Mouse (Mus musculus) adrenal gland, postnatal 14 days (tissue): Measurements from ENCODE around the gene Hcn1. TPM values are rescaled to one million over a fixed set of nuclear protein-coding genes. Genes with fewer than 3 reads are reported as not detected.

Source experiments
- DNase-seq: peaks from one replicate; pipeline ENCODE4 v3.0.0; 2021; ENCODE audit warnings: mixed read lengths
- long read RNA-seq, 2 experiments: library from polyadenylated mRNA; stranded (forward); transcript quantifications; one replicate each; pipeline ENCODE4 v2.0.0; 2021
- total RNA-seq: library from RNA; stranded (reverse); gene quantifications from 2 replicates; pipeline ENCODE4 v1.2.3, GENCODE M21; 2021

The Hcn1 gene
- 0.11 TPM in 2 replicates for total RNA-seq
- long read RNA-seq, experiment 1, result 0 reads
- long read RNA-seq, experiment 2, result 0 reads

DNA sequence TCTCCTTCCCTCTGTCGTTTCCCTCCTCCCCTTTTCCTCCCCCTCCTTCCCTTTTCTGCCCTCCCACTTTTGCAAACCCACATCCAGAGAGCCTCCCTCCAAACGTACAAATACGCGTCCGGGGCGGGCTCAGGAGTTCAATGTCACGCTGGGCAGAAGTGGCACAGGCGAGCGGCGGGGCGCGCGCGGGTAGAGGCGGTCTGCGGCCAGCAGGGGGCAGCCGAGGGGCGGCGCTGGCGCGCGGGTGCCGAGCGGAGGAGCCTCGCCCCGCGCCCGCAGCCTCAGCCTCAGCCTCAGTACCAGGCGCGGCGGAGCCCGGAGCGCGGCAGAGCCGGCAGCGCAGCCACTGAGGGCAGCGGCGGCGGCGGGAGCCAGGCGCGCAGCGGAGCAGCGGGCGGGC, at the start of gene Hcn1:
Hcn1 (plus strand) TSS at position 140 of the 400 bp plus-strand sequence.
- peak; percentile 85 for DNase-seq

GRCm38 (mm10) chr13:117567251-117567650, 34.9 kb upstream of the Hcn1 start:
- no peak for DNase-seq

GRCm38 (mm10) chr13:117571747-117572146, 30.4 kb upstream of the Hcn1 start:
- no peak for DNase-seq

DNA sequence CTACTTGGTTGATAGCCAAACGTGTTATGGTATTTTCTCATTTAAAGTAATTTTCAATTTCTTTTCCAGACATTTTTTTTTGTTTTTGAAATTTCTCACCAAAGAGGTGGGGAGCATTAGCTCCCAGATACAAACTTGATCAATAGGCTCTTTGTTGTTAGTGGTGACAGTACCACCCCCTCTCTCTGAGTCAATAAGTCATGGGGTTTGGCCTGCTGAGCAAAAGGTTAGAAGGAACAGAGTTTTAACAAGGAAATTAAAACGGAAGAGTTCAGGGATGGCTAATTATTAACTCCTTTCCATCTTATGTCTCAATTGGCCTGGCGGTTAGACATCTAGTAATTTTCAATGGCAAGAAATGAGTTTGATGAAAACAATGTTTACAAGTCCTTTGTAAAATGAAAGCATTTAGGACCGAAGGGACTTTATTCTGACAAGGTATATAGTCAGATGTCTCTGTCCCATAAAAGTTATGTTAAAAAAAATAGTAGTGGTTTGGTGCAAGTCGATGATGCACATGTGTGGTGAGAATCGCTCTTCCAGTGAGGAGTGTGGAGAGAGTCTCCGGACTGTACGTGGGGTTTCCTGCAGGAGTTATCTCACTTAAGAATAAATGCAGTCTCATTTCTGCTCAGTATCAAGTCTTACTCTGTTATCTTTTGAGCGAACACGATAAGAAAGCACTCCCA, 7.5 kb upstream of the Hcn1 start:
- no peak for DNase-seq

DNA sequence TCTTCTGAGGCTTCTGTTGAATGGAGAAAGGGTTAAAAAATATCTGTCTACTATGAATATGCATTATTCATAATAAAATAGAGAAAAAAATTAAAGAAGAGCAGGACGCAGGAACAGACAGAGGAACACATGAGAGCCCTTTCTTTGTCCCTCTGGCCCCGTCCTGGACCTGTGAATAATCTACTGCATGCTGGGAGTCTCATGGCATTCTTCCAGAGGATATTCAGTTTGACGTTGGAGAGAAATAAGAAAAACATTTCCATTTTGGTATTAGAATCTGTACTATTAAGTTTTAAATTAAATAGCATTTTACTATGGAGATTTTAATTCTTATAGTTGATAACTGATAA, 7.0 kb upstream of the Hcn1 start:
- DNase-seq, result no peak

DNA sequence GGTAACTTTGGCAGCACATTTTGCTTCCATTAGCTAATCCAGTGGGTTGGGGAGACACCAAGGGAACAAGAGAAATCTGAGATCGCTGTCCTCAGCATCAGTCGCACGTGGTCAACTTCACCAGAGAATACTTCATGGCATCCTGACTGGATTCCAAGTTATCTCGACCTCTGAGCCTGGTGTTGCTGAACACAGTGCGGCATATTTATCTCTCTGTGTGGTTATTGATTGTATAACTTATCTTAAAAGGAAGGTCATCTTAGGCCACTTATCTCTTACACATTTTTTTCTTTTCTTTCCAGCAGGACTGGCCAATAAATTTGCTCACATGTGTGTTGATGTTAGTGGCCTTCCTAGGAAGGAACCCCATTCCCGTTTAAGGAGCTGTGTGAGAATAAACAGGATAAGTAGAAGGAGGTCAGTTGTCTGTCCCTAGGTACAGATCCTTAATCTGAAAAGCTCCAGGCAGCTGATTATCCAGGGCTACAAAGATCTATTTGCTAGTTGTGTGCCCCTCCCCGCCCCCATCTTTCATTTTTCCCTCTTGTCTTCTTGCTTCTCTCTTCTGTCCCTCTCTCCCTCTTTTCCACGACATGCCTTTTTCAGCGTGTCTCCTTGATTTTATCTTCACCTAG, 672 bp upstream of the Hcn1 start:
- no peak for DNase-seq

DNA sequence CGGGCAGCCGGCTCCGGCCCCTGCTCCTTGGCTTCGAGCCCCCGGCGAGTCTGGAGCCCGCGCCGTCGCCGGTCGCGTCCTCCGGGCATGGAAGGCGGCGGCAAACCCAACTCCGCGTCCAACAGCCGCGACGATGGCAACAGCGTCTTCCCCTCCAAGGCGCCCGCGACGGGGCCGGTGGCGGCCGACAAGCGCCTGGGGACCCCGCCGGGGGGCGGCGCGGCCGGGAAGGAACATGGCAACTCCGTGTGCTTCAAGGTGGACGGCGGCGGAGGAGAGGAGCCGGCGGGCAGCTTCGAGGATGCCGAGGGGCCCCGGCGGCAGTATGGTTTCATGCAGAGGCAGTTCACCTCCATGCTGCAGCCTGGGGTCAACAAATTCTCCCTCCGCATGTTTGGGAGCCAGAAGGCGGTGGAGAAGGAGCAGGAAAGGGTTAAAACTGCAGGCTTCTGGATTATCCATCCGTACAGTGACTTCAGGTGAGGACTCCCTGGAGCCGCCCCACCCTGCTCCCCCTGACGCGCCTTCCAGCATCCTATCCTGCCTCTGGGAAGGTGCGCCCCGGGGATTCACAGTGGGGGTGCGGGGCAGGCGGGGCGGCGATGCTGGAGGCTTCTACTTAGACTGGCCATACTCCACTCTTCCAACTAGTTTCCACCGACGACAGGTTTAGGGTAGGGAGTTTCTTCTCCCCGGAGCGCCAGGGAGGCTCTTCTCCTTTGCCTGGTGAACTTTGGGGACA, 668 bp downstream of the Hcn1 start:
- DNase-seq, result peak; percentile 4

DNA sequence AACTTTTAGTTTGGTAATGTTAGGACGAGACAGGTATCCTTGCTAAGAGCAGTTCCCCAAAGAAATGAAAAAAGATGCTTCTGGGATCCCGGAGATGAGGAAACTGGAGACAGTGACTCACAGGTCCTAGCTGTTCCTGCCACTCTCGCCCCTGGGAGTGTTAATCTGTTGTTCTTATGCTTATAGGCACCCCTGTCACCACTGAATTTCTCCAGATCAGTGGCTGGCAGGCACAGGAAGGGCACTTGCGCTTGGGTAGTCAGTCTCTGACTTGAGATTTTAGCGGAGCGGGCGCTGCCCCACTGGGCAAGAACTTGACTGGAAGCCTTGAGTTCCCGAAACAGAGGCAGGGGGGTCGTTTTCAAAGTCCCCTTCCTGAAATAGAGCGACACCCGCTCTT, 1.3 kb downstream of the Hcn1 start:
- no peak for DNase-seq

DNA sequence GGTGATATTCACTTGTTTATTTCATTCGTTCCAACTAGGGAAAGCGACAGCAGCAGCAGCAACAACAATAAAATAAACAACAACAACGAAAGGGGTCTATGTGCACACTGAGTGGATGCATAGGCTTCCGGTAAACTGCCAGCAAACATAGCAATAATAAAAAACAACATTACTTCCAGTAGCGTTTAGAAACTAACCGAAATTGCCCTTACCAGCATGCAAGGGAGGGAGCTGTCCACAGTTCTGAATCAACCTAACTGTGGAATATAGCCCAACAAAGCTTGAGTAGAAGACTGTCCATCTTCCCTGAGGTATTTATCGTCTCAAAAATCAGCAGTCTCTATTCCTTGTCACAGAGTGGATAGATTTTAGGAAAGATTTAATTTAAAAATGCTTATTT, 2.0 kb downstream of the Hcn1 start:
- peak; percentile 68 for DNase-seq

DNA sequence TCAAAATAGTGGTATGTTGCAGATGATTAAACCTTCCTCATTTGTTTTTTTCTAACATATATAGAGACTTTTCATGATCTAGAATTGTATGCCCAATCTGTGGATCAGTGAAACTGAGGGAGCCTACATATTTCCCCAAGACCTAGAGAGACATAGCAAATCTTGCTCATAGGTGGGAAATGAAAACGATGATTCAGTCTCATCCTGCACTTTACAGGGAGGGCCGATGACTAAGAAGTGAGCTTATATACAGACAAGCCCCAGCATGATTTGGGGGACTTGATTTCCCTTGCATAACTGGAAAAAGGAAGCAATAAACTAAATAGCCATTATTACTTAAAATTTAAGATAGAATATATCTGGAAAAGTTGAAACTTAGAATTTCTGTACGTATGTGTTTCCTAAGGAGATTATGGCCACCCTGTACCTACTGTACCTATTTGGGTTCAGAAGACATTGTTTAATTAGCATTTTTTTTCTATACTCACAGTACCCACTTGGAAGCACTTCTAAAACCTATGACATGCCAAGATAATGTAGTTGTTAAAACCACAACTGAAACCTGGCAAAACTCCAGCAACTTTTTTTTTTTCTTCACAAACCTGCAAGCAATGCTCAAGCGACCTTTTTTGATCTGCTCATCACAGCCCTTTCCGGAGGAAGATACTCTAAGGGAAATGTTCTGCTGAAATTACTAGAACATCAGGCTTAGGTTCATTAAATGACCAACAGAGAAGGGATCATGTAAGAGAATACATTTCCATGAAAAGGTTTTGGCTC, 3.0 kb downstream of the Hcn1 start:
- no peak for DNase-seq

DNA sequence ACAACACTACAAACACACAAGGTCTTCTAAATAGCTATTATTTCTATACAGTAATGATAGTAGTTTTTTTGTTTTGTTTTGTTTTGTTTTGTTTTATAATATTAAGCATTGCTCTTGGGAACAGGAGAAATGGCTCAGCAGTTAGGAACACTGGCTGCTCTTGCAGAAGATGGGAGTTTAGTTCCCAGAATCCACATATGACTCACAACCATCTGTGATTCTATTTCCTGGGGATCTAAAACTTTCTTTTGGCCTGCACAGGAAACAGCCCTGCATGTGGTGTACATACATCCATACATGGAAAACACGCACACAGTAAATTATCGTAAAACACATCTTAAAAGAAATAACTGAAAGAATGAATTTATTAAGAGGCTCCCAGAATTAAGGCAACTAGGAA, 9.8 kb downstream of the Hcn1 start:
- DNase-seq, result no peak

- no peak for DNase-seq
Observed at GRCm38 (mm10) chr13:117619544-117619943, 17.4 kb downstream of the Hcn1 start.

- no peak for DNase-seq
Observed at GRCm38 (mm10) chr13:117657501-117657900, 55.4 kb downstream of the Hcn1 start.

- no peak for DNase-seq
Observed at GRCm38 (mm10) chr13:117658414-117659175, 56.5 kb downstream of the Hcn1 start.

DNA sequence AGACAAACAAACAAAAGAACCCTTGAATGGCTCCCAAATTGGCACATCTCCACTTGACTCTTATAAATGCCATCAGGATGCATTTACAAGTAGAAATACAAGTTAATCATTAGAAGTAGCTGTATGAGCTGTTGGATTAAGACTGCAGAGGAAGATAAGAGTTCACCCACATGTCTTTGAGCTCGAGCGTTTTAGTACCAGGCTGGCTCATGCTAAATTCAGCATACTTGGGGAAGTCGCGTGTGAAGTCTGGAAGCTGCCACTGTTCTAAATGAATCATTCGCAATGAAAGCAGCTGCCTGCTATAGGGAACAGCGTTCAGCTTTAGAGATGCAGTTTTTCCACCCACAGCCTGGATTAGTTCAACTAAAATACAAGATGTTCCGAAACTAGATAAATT, 57.4 kb downstream of the Hcn1 start:
- no peak for DNase-seq

- no peak for DNase-seq
Observed at GRCm38 (mm10) chr13:117662661-117663060, 60.5 kb downstream of the Hcn1 start.

- peak; percentile 41 for DNase-seq
Observed at GRCm38 (mm10) chr13:117669303-117669702, 67.2 kb downstream of the Hcn1 start.

- no peak for DNase-seq
Observed at GRCm38 (mm10) chr13:117671851-117672250, 69.7 kb downstream of the Hcn1 start.

DNA sequence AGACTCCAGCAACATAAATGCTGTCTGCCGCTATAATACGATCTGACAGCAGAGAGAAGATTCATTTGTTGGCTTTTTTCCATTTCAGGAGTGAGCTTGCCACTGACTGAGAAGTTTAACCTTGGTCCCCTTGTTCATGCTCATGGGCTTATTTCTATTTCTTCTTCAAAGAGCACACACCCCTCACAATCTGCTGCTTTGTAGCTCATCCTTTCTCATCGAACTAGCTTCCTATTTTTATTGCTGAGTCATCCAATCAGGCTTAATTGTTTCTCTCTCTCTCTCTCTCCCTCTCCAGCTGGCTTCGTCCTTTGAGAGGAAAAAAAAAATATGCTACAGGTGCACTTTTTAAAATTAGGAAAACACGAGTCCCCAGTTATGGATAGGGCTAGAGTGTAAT, 74.3 kb downstream of the Hcn1 start:
- no peak for DNase-seq

DNA sequence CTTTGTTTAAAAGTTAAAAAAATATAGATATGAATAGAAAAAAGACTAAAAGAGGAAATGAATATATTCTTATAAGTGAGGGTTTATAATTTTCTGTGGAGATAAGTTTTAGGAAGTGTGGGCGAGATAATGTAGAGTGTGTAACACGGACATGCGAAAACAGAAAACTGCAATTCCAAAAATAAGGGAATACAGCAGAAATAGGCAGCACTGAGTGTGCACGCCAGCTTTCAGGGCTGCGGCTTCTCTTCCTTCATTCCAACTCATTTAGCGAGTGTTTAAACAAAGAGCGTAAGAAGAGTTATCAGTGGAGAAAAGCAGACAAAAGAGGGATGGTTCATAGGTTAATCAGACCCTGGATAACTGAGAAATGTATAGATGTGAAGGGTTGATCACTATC, 85.5 kb downstream of the Hcn1 start:
- DNase-seq, result no peak

- no peak for DNase-seq
Observed at GRCm38 (mm10) chr13:117694729-117695332, 92.7 kb downstream of the Hcn1 start.
